Mouse (Mus musculus) Muller cell, postnatal 12 days (primary cell): ENCODE data around the gene Itgb1bp1.

Experiments used
- DNase-seq: peaks from one replicate; pipeline ENCODE4 v3.0.0-alpha.2; 2015; ENCODE audit errors: inconsistent ontology term

Itgb1bp1 gene

GRCm38 (mm10) chr12:21286243-21286622 is at the start of gene Itgb1bp1:
Itgb1bp1 (minus strand) TSS chr12:21286284.
- DNase-seq: peak; percentile 97

DNA sequence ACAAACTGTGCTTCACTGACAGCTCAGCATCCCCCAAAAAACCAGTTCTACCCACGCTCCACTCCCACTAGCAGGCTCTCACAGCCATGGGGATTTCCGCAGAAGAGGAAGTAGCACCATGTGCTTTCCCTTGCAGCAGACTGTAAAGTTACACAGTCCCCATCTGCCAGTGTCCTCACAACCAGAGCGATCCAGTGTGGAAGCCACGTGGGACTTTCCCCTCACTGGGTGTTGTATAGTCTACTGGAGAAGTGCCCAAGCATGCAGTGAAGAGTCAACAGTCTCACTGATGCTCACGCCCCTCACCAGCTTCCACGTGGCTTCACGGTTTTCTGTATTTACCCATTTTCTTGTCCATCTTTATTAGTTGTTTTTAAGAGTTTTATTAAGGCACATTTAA is 49.8 kb upstream of the Itgb1bp1 start:
- DNase-seq: no peak

- no peak for DNase-seq
Measured at GRCm38 (mm10) chr12:21333766-21334165, 47.7 kb upstream of the Itgb1bp1 start.

- no peak for DNase-seq
Measured at GRCm38 (mm10) chr12:21333021-21333420, 46.9 kb upstream of the Itgb1bp1 start.

GRCm38 (mm10) chr12:21331711-21332110 is 45.6 kb upstream of the Itgb1bp1 start:
- no peak for DNase-seq

GRCm38 (mm10) chr12:21330961-21331576 is 45.0 kb upstream of the Itgb1bp1 start:
- DNase-seq: no peak

GRCm38 (mm10) chr12:21329661-21330400 is 43.7 kb upstream of the Itgb1bp1 start:
- no peak for DNase-seq

GRCm38 (mm10) chr12:21326325-21326724 is 40.2 kb upstream of the Itgb1bp1 start:
- DNase-seq: no peak

DNA sequence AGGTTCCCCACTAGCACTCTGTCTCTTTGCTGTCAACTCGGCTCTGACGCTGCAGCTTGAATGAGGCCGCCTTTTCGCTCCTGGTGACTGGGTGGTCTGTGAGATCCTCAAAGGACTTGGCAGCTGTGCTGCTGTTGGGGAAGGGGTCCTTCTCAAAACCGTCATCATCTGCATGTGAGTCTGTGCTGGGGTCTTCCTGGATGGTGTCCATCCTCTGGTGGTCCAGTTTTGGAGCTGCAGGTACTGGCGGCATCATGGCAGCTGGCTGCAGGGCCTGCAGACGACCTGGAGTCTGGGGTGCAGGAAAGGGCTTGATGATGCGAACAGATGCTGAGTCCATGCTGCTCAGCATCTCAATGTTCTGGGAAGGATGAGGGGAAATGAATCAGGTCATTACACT is 39.2 kb upstream of the Itgb1bp1 start:
- no peak for DNase-seq

GRCm38 (mm10) chr12:21324101-21324500 is 38.0 kb upstream of the Itgb1bp1 start:
- DNase-seq: no peak

DNA sequence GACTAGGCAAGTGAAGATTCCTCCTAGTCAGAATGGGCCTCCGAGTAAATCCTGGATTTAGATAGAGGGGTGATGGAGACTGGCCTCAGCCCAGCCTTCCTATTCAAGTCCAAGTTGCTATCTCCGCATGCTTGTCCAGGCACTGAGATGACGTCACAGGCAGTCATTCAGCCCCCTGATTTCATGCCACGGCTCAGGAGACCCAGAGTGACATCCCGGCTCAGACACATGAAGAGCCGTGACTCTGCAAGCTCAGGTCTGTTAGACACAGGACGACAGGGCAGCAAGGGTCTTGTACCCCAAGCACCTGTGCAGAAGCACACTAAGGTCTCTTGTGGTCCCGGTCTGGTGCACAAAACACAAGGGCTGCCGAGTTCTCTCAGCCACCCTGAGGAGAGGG is 36.8 kb upstream of the Itgb1bp1 start:
- DNase-seq: no peak

GRCm38 (mm10) chr12:21322296-21322695 is 36.2 kb upstream of the Itgb1bp1 start:
- no peak for DNase-seq

GRCm38 (mm10) chr12:21321170-21321569 is 35.1 kb upstream of the Itgb1bp1 start:
- DNase-seq: no peak

DNA sequence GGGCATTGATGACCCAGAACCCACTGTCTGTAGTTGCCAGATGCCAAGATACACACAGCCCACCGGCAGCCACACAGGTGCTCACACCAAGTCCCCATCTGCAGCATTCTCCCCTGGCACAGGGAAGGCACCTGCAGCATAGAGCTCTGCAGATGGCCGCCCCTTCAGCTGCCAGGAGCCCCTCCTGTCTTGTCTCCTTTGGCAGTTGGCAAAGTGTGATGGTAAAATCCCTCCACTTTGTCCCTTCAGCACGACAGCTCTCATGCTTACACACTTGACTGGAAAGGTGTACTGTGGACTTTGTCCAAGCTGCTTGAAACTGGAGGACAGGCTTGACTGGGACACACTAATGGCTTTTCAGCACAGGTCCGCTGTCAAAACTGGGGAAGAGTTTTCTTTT is 34.2 kb upstream of the Itgb1bp1 start:
- DNase-seq: no peak

DNA sequence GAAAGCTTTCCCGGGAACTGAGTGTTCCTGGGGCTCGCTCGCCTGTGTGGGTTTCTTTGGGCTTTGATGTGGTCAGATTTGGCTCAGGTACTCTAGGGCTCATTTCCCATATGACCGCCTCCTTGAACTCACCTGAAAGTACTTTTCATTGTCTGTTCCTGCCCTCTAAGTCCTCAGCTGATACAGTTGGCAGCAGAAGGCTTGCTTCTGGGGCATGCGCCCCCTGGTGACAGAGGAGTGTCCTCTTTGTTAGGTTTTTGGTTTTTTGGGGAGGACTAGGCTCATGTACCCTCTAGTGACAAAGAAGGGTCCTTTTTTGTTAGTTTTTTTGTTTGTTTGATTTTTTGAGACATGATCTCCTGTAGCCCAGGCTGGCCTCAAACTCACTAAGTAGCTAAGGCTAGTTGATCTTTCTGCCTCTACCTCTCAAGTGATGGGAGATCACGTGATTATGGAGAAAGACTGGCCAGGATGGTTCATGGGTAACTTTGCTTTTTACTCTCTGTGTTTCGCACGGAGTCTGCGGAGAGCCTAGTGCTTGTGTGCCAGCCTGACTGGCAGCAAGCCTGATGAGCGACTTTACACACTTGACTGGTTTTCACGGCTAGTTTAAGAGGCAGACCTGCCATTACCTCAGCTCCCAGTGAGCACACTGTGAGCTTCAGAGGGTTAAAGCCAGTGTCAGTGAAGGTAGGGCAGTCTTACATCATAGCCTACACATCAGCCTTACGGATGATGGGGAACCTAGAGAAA is 32.2 kb upstream of the Itgb1bp1 start:
- DNase-seq: peak; percentile 36

- DNase-seq: no peak
Measured at GRCm38 (mm10) chr12:21316869-21317265, 30.8 kb upstream of the Itgb1bp1 start.

DNA sequence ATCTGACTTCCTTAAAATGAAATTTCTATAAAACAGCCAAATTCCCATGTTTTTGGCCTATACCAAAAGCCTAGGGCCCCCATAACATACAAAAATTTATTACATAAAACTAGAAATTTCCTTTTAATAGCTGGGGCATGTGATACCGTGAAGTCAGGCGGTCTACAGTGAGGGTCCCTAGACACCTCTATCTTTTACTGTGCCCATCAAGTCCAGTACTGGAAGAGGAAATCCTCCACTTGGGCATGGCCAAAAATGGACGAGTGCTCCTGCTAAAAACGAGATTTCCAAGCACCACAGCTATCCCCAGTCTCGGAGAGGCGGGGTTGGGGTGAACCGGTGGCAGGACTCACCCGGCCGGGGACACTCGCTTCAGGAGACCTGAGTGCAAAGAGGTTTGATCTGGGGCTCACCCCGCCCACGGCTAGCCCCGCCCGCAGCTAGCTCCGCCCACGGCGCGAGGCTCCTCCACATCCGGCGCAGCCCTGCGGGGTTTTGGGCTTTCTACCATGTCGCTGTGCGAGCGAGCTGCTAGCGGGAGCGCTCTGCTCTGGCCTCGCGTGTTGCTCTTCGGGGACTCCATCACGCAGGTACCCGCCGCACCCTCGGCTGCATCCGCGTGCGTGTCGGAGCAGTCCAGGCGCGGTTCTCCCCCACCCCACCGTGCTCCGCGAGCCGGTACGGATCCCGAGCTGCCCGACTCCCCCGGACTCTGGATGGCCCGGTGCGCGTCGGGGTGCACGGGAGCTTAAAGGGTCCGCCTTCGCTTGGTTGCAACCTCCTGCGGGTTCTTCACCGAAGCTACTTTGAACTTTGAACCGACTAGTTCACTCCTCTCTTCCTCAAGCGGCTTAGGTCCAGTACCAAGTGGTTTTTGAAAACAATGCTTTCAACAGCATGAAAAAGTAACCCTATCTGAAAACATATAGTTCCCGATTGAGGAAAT is 30.1 kb upstream of the Itgb1bp1 start, which contains the start of gene Iah1:
Iah1 (plus strand) TSS at position 467 of the 946 bp plus-strand sequence.
- DNase-seq: peak; percentile 90

- DNase-seq: no peak
Measured at GRCm38 (mm10) chr12:21312201-21312600, 26.1 kb upstream of the Itgb1bp1 start.

- peak; percentile 12 for DNase-seq
Measured at GRCm38 (mm10) chr12:21306721-21307120, 20.6 kb upstream of the Itgb1bp1 start.

GRCm38 (mm10) chr12:21305741-21306140 is 19.7 kb upstream of the Itgb1bp1 start:
- DNase-seq: no peak

- no peak for DNase-seq
Measured at GRCm38 (mm10) chr12:21302361-21302783, 16.3 kb upstream of the Itgb1bp1 start.
